Mouse (Mus musculus) small intestine, adult 2 months (tissue): Measurements from ENCODE around the gene Bex4. TPM values are rescaled to one million over a fixed set of nuclear protein-coding genes. Genes with fewer than 3 reads are reported as not detected.
A peak's percentile ranks its signal among the peaks of the same experiment; 100 is the strongest.

Experiments used
- H3K27ac ChIP-seq: fragments of 200-500 bp; 2 replicates; pipeline ENCODE4 v1.5.1; 2012; ENCODE audit warnings: low read depth, low read length, control low read depth, inconsistent platforms; ENCODE audit not compliant: insufficient read depth
- H3K27me3 ChIP-seq: fragments of 200-500 bp; 2 replicates; pipeline ENCODE4 v1.6.1; 2012; ENCODE audit warnings: mild to moderate bottlenecking, moderate library complexity, low read length, inconsistent platforms; ENCODE audit not compliant: control insufficient read depth, insufficient read depth
- H3K36me3 ChIP-seq: fragments of 200-500 bp; 2 replicates; pipeline ENCODE4 v1.6.1; 2012; ENCODE audit warnings: mild to moderate bottlenecking, low read length, control low read depth, inconsistent platforms; ENCODE audit not compliant: control insufficient read depth, insufficient read depth
- H3K4me1 ChIP-seq: fragments of 200-500 bp; 2 replicates; pipeline ENCODE4 v1.6.1; 2012; ENCODE audit warnings: low read length, inconsistent platforms, mixed read lengths; ENCODE audit not compliant: control insufficient read depth, insufficient read depth, insufficient read length
- H3K4me3 ChIP-seq: fragments of 200-500 bp; 2 replicates; pipeline ENCODE4 v1.5.1; 2012; ENCODE audit warnings: low read depth, mild to moderate bottlenecking, control low read depth, inconsistent platforms, low read length, moderate library complexity
- CTCF ChIP-seq: fragments of 200-500 bp; IDR thresholded peaks from 2 replicates; pipeline ENCODE4 v1.5.1; 2012; ENCODE audit warnings: low read depth, mild to moderate bottlenecking, control low read depth, inconsistent platforms, low read length, moderate library complexity, mixed read lengths; ENCODE audit not compliant: insufficient replicate concordance, insufficient read length; ENCODE audit errors: extremely low read depth
- POLR2A ChIP-seq: fragments of 200-500 bp; IDR thresholded peaks from 2 replicates; pipeline ENCODE4 v1.6.1; 2012; ENCODE audit warnings: low read depth, mild to moderate bottlenecking, control low read depth, inconsistent platforms, low read length, moderate library complexity
- WGBS: fragments of 180-500 bp; shearing (Covaris S2); methylation state at CpG from one replicate; pipeline ENCODE4 v1.1.7; 2018; 5-methylcytosine and 5-hydroxymethylcytosine counted together
- polyA plus RNA-seq: library from polyadenylated mRNA; depleted of rRNA; stranded (reverse); fragments of >200 nt; gene quantifications from 2 replicates; pipeline ENCODE4 v1.2.3, GENCODE M21; 2012; rRNA removed

Bex4 gene
- polyA plus RNA-seq, 1 experiment: 0.20 TPM

DNA sequence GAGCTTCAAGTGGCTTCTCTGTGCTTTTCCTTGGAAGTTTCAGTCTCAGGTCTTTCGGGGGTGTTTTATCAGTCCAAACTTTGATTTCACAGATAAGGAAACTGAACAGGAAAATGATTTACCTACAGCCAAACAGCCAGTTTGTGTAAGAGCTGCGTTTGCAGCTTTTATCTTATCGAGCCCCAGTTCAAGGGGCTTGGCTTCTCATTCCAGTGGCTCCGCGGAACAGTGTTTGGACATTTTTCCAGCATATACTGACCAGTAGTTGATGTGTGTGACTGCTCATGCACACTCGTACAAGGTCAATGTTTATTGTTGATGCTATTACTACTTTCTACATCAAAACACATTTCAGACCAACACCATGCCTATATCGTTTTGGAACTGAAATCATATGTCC is 5.4 kb downstream of the Bex4 start:
- Histone ChIP-seq H3K4me1 (no peaks in the 10 kb centered on the region), H3K27ac (no peak overlapping the region), H3K36me3 (no peaks in the 10 kb centered on the region), H3K27me3 (no peaks in the 10 kb centered on the region), H3K4me3 (no peak overlapping the region)
- 19% methylated on average over 7 of the region's 7 CpGs for WGBS
- no peak for TF ChIP-seq CTCF
- no peak for TF ChIP-seq POLR2A

DNA sequence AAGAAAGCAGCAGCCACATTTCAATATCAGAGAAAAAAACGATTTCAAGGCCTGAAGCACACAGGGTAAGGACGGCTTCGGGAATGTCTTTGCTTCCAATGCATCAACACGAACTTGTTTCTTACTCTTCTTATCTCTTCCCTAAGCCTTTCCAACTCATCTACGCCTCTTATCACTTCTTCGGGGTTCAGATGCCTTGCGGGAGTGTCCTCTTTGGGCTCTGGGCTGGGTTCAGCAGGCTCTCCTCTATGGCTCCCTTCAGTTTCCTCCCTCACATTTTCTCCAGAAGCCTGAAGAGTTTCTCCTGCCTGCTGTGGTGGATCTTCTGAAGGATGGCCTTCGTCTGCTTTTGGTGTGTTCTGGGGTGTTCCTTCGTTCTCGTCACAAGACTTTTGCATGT is 31.8 kb downstream of the Bex4 start:
- Histone ChIP-seq H3K27ac (no peak overlapping the region), H3K36me3 (no peaks in the 10 kb centered on the region), H3K4me3 (no peak overlapping the region), H3K4me1 (no peaks in the 10 kb centered on the region), H3K27me3 (no peaks in the 10 kb centered on the region)
- WGBS: 70% methylated on average over 10 of the region's 10 CpGs
- TF ChIP-seq POLR2A: no peak
- TF ChIP-seq CTCF: no peak

DNA sequence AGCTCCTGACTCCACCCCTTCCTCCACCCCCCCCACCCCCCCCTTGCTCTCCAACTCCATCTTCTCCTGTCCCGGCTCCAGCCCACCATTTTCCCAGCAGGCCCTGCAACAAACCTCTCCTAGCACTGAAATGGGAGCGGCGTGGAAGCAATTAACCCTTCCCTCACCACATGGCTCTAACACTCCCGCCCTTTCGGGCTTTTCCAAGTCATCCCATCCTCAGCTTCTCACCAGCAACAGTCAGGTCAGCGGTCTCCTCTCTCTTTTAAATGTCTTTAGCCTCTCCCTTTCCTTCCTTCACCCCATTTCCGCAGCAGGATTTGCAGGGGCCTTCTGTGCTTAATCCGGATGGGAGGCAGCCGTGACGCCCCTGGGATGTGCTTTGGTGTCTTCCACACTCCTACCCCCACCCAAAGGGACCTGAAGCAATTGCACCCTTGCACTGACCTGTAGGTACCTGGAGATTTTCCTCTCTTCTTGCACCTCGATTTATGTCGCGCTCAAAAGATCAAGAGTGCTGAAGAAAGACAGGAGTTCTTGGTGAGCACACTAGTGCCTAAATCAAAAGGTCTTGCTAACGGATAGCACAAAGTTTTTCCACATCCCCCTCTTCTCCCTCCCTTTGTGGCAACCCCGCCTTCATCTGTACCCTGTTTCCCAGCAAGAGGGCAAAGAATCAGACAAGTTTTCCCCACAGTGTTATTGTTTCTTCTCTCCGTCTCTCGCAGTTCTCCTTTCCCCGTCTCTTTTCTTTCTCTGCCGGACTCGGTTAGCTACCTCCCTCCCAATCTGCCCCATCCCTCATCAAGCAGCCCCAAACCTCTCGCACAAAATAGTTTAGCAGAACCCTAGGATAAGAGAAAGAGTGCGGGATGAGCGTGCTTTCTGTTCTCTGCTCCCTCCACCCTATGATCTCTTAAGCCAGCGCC is 32.7 kb downstream of the Bex4 start:
- Histone ChIP-seq H3K27ac (peak overlapping the region; percentile 46; the same call in 1 of the 2 replicates), H3K36me3 (no peaks in the 10 kb centered on the region), H3K4me1 (no peaks in the 10 kb centered on the region), H3K4me3 (peak overlapping the region; percentile 61), H3K27me3 (no peaks in the 10 kb centered on the region)
- 17% methylated on average over 24 of the region's 24 CpGs for WGBS
- TF ChIP-seq POLR2A: no peak
- no peak for TF ChIP-seq CTCF

DNA sequence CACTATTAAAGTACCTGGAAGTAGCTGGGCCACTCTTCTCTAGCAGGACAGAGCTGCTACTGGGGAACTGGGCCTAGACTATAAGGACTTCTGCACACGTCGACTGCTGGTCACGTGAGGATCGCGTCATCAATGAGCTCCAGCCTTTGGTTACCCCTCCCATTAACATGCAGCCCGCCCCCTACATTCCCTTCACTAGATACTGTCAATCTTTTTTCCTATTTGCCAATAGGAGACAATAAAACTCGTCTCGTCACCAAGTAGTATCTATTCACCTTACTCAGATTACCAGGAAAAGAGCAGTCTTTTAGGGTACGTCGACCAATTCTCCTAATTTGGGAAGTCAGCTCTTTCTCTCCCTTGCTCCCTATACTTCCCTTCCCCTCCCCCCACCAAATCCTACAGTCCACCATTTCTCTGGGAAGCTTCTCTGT is 33.3 kb downstream of the Bex4 start, which contains the start of gene Tceal8:
Gene Tceal8, minus strand, starts transcription at position 225 of the 434 bp plus-strand sequence.
- Histone ChIP-seq H3K27me3 (no peaks in the 10 kb centered on the region), H3K36me3 (no peaks in the 10 kb centered on the region), H3K27ac (peak within 1 kb of the TSS; percentile 46; the same call in 1 of the 2 replicates), H3K4me1 (no peaks in the 10 kb centered on the region), H3K4me3 (peak within 1 kb of the TSS; percentile 61)
- peak; percentile 22; the same call in 1 of the 2 replicates for TF ChIP-seq POLR2A
- no peak for TF ChIP-seq CTCF
- 7% methylated on average over 10 of the region's 10 CpGs for WGBS

GRCm38 (mm10) chrX:136172786-136173185 is 34.0 kb downstream of the Bex4 start:
- WGBS: 33% methylated on average over 10 of the region's 10 CpGs
- Histone ChIP-seq H3K27me3 (no peaks in the 10 kb centered on the region), H3K36me3 (no peaks in the 10 kb centered on the region), H3K4me3 (no peak overlapping the region), H3K4me1 (no peaks in the 10 kb centered on the region), H3K27ac (no peak overlapping the region)
- TF ChIP-seq POLR2A: no peak
- no peak for TF ChIP-seq CTCF

DNA sequence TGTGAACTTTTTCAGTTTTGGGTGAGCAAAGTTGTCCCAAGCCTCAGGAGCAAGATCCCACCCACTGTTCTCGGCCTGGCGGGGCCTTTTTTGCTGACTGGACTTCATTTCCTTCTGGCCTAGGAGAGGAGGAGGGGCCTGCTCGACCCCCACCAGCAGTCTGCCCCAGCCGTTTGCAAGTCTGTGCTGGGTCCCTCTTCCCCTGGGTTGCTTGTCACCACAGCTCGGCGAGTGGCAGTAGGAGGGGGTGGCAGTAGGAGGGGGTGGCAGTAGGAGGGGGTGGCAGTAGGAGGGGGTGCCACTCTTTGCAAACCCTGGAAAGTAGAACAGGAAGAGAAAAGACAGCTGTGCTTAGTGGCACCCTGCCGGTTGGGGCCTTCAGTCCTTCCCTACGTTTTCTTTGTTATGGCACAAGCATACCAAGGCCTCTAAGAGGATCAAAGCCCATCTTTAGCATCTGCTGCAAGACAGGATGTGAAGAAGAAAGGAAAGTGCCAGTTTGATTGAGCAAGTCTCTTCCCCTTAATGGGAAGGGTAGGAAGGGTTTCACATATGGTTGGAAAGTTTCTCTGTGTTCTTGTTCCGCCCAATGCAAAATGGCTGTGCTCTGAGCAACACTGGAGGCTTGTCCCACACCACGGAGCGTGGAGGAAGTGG is 42.2 kb downstream of the Bex4 start:
- TF ChIP-seq POLR2A (no peak), CTCF (no peak)
- no peaks in the 10 kb centered on the region for H3K36me3 ChIP-seq
- H3K27ac ChIP-seq: no peak overlapping the region
- H3K4me1 ChIP-seq: no peaks in the 10 kb centered on the region
- H3K4me3 ChIP-seq: no peak overlapping the region
- 45% methylated on average over 11 of the region's 11 CpGs for WGBS
- no peaks in the 10 kb centered on the region for H3K27me3 ChIP-seq

GRCm38 (mm10) chrX:136183107-136183506 is 44.3 kb downstream of the Bex4 start:
- no peaks in the 10 kb centered on the region for H3K4me1 ChIP-seq
- no peak overlapping the region for H3K27ac ChIP-seq
- TF ChIP-seq POLR2A (no peak), CTCF (no peak)
- no peaks in the 10 kb centered on the region for H3K36me3 ChIP-seq
- no peaks in the 10 kb centered on the region for H3K27me3 ChIP-seq
- WGBS: 81% methylated on average over 1 of the region's 1 CpGs
- no peak overlapping the region for H3K4me3 ChIP-seq

Other genes with a start within 250 kb of the Bex4 start
- 0.51 and 0.57 TPM in 2 replicates for gene Arxes2, start 145.2 kb upstream of the Bex4 start, polyA plus RNA-seq
- gene Arxes1, start 105.6 kb upstream of the Bex4 start, polyA plus RNA-seq: 0.18 TPM in 1 of 2 replicates, not detected in the other
- gene Bex2, start 70.8 kb upstream of the Bex4 start, polyA plus RNA-seq: 0.52 and 0.72 TPM in 2 replicates
- not detected in 2 replicates for gene Nxf3, start 53.7 kb upstream of the Bex4 start, polyA plus RNA-seq
- 0.08 and 0.61 TPM in 2 replicates for gene Tceal8, start 33.3 kb downstream of the Bex4 start, polyA plus RNA-seq
- 0.15 TPM in 1 of 2 replicates, not detected in the other for gene Tceal5, start 64.9 kb downstream of the Bex4 start, polyA plus RNA-seq
- not detected in 2 replicates for gene Tceal7, start 75.8 kb downstream of the Bex4 start, polyA plus RNA-seq
- 0.15 and 1.9 TPM in 2 replicates for gene Bex1, start 76.5 kb downstream of the Bex4 start, polyA plus RNA-seq
- gene Tceal9, start 106.1 kb downstream of the Bex4 start, polyA plus RNA-seq: 2.4 and 3.0 TPM in 2 replicates
- 5.2 and 8.6 TPM in 2 replicates for gene Bex3, start 131.3 kb downstream of the Bex4 start, polyA plus RNA-seq